Mouse (Mus musculus): Measurements from ENCODE around the gene Hivep3. TPM values are rescaled to one million over a fixed set of nuclear protein-coding genes. Genes with fewer than 3 reads are reported as not detected.

Hivep3 gene
- polyA plus RNA-seq, 1 experiment: 1.4 TPM

Other genes starting within 250 kb of the Hivep3 start
- gene Rimkla, start 241.2 kb upstream of the Hivep3 start, polyA plus RNA-seq (2012; fragmentation: generic; extraction: Trizol): not detected
- gene Foxj3, start 196.8 kb upstream of the Hivep3 start, polyA plus RNA-seq (2012; fragmentation: generic; extraction: Trizol): 9.3 TPM
- 2.0 TPM for gene Frg2f1, start 194.3 kb upstream of the Hivep3 start, polyA plus RNA-seq (2012; fragmentation: generic; extraction: Trizol)
- 0.09 TPM for gene Guca2a, start 96.1 kb upstream of the Hivep3 start, polyA plus RNA-seq (2012; fragmentation: generic; extraction: Trizol)
- gene Guca2b, start 74.8 kb upstream of the Hivep3 start, polyA plus RNA-seq (2012; fragmentation: generic; extraction: Trizol): not detected